In the genomic region with DNA sequence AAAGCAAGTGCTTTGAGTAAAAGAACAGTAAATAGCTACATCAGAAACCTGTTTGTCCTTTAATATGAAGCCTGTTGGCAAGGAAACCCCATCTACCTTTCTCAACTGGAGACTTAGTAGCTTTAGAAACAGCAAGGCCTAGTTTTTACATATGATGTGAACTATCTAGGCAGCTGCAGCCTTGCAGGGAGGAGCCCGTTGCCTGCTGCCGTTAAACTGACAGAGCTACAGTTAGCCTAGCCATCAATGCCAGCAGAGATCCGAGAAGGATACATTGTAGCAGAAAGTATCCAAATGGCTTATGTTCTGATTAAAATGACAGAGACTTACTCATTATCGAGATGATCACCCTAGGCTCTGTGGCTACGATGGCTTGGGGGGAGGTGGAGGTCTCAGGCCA, we compare ENCODE assay signal across 16 mouse cellular contexts.
"Had no signal": no experiment of that assay in that cellular context is flagged by ENCODE, and none has a peak within 500 bp of the region (broad histone marks: within the 10 kb centered on the region; RNA-seq: fewer than 3 reads in every experiment).

No protein-coding gene starts in this region.

- ATAC-seq: hindbrain, embryonic 16.5 days; lung, postnatal 0 days; midbrain, embryonic 16.5 days had no signal

- H3K27me3 ChIP-seq: kidney, embryonic 15.5 days; midbrain, embryonic 12.5 days; neural tube, embryonic 13.5 days; stomach, embryonic 15.5 days had no signal

- H3K4me2 ChIP-seq: kidney, embryonic 15.5 days; midbrain, embryonic 12.5 days; neural tube, embryonic 13.5 days; stomach, embryonic 15.5 days had no signal

- H3K36me3 ChIP-seq: kidney, embryonic 15.5 days; midbrain, embryonic 12.5 days; neural tube, embryonic 13.5 days; stomach, embryonic 15.5 days had no signal

- H3K9ac ChIP-seq: kidney, embryonic 15.5 days; midbrain, embryonic 12.5 days; neural tube, embryonic 13.5 days; stomach, embryonic 15.5 days had no signal

- DNase-seq: kidney, adult 11 months; kidney, postnatal 14 days; layer of hippocampus, adult 9-11 months; layer of hippocampus, postnatal 36 days; lung, adult 2 months; lung, postnatal 36 days; retina, postnatal 1 day; thymus, adult 18-20 months; thymus, postnatal 14 days had no signal

- H3K4me1 ChIP-seq: midbrain, embryonic 12.5 days; stomach, embryonic 15.5 days had no signal

- H3K27ac ChIP-seq: kidney, embryonic 15.5 days; midbrain, embryonic 12.5 days; neural tube, embryonic 13.5 days; stomach, embryonic 15.5 days had no signal

- H3K4me3 ChIP-seq: kidney, embryonic 15.5 days; midbrain, embryonic 12.5 days; neural tube, embryonic 13.5 days; stomach, embryonic 15.5 days had no signal

- H3K9me3 ChIP-seq: kidney, embryonic 15.5 days; midbrain, embryonic 12.5 days; neural tube, embryonic 13.5 days; stomach, embryonic 15.5 days had no signal
